Mouse (Mus musculus) E14TG2a.4 (cell line): ENCODE results near the gene Krtap7-1.

ENCODE experiments used
- CTCF ChIP-seq: conservative IDR thresholded peaks from 2 replicates; pipeline ENCODE4 v1.5.1; 2014; ENCODE audit warnings: low read length
- NANOG ChIP-seq: IDR thresholded peaks from 2 replicates; pipeline ENCODE4 v1.6.1; 2014; ENCODE audit warnings: borderline replicate concordance, low read length, mixed read lengths
- POU5F1 ChIP-seq: IDR thresholded peaks from 2 replicates; pipeline ENCODE4 v1.6.1; 2014; ENCODE audit warnings: low read length, borderline replicate concordance

- no peak for TF ChIP-seq CTCF
- no peak for TF ChIP-seq NANOG
- no peak for TF ChIP-seq POU5F1
These were observed 42.2 kb upstream of the Krtap7-1 start for GRCm38 (mm10) chr16:89550298-89550697.
